Mouse (Mus musculus) ovary, adult 18-20 months (tissue): ENCODE results near the gene Apbb2.

Source experiments
- DNase-seq: peaks from one replicate; pipeline ENCODE4 v3.0.0; 2022; ENCODE audit warnings: low spot score, mixed read lengths

The Apbb2 gene

DNA sequence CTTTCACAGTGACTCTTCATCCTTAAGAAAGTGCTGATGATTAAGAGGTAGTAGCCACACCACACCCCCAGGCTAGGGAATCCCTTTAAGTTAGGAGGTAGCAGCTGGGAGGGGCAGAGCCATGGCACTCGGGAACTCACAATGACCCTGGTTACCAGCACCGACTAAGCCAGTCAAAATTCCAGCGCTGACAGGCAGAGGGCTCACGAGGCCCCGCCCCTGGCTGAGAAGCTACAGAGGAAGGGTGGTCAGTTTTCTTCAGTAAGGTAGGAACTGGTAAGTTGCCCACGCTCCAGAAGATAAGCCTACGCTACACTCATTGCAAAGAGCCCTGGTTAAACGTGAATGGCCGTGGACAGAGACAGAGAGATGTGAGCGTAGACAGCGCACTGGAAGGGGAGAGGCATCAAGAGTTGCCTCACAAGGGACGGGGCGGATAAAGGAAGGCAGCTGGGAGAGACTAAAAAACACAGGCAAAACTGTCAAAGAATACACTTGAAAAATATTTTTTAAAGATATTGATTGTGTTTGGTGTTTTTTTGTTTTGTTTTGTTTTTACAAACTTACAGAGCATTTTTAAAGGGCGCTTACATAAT, 100.1 kb downstream of the Apbb2 start:
- DNase-seq: no peak

DNA sequence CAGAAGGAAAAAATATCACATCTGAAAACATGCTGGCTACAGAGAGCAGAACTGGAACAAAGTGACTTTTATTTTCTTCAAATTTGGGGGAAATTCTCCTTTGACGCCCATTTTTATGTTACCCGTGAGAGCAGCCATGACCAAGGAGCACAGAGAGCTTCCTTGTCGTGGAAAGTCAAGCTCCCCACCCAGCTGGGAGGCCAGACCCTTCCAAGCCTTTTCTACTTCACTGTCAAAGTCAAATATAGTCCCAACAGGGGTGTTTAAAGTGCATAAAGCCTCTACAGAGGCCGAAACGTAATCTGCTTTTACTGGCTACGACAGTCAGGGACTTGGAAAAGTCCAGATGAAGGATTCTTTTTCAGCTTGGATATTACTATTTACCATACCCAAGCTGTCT, 101.1 kb downstream of the Apbb2 start:
- no peak for DNase-seq

DNA sequence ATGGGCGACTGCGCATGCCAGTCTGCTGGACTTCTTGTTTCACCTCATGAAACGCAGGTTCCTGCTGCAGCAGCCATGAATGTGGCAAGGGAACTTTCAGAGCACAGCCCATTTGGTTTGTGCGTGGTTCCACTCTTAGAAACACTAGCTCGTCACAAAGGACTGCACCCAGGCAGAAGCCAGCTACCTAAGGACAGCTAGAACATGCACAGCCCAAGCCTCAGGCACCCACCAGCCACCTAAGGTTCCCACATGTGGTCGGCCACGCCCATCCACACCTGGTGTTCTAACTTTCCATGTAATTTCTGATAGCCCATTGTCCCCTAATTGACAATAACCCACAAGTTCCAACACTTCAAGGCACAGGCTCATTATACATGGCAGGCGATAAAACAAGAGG, 102.3 kb downstream of the Apbb2 start:
- no peak for DNase-seq

DNA sequence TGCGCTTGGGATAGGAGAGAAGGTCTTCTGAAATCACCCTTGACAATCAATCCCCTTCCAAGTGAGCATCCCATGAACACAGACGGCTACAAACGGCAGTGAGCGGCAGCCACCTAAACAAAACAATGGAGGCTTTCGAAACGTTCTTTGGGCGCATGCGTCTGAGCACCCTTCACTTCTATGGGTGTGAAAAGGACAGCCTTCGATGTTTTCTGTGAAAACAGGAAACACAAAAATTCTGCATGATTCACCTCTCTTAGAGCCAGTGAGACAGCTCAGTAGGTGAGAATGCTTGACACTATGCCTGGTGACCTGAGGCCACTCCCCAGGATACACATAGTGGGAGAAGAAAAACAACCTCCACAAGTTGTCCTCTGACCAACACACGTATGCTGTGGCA, 103.3 kb downstream of the Apbb2 start:
- no peak for DNase-seq

DNA sequence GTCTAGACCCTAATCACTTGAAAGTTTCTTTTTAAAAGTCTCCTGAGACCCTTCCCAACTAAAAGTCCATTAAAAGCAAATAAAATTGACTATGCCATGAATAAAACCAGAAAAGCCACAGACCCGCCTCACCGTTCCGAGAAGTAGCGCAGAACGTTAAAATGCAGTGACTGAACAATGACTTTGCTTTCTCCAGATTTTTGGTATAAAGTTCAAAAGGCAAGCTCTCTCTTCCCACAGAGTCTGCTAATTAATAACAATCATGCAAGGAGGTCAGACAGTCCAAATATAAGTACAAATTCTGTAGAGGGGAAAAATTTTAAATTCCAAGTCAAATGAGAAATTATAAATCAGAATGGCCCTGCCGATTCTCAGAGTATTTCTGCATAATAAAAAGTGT, 103.9 kb downstream of the Apbb2 start:
- no peak for DNase-seq

DNA sequence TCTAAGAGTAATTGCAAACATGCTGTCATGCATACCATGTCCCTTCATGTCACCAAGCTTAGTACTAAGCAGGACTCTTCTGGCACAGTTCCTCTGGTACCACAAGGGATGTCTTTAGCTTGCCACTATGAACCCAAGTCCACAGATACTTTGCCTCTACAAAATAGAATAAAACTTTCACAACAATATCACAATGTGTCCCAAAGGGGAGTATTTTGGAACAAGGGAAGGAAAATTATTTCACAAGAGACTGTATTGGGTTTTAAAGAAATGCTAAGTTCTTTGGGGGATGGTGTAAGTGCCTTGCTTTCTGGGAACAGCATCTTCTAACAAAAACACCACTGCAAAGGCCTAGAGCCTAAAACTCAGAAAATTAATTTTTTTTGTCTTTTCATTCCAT, 105.2 kb downstream of the Apbb2 start:
- DNase-seq: no peak

DNA sequence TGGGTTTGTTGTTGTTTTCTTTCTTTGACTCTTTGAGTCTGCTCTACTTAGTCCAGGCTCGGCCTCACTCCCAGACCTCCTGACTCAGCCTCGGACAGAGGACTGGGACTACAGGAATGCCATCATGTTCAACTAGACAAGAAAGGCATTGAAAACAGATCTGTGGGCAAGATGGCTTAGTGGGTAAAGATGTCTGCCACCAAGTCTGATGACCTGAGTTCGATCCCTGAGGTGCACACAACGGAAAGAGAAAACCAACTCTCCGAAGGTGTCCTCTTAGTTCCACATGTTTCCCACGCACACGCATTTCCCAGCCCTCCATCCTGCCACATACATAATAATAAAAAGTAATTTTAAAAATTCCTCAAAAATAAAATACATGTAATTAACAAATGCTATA, 106.1 kb downstream of the Apbb2 start:
- DNase-seq: no peak

DNA sequence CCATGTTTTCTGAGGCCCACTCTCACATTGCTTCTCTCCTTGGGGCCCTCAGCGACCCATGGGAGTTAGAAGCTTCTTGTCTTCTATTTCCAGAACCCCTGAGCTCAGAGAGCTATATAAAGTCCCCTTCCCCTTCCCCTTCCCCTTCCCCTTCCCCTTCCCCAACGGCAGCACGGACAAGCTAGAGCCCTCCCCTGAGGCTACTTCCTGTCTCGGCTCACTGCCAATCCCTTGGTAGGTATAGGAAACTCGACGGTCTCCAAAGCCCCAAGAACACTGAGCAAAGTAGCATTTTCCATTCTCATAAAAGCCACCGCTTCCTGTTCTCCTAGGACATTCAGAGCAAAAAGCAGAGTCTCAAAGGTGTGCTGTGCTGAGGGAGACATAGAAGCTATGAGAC, 107.9 kb downstream of the Apbb2 start:
- no peak for DNase-seq

DNA sequence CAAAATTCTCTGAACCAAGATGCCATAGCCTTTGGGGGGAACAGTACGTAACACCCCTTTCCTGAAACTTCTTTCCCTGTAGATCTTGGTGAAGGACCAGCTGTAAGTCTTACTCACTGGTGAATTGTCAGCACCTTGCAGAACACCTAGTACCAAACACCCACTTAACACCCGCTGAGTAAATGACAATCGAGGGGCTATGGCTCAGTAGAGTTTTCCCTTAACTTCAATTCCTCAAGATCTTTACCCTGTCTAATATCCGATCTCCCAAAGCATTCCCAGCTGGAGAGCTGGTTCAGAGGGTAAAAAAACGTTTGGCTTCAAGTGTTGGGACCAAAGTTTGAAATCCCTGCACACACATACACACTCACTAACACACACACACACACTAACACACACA, 109.4 kb downstream of the Apbb2 start:
- no peak for DNase-seq

DNA sequence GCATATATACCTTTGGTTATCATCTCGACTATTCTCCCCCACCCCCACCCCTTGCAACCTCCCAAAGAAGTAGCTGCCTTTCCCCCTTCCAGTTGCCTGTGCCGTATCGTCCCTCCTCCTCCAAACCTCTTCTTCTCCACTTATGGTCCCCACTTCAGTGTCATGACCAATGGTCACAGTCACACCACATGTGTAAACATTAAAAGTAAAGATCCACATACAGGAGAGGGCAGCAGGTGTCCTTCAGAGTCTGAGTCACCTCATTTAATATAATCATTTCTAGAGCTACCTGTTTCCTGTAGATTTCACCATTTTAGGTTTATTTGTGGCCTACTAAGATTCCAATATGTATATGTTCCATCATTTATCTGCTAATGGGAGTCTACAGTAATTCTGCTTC, 113.0 kb downstream of the Apbb2 start:
- no peak for DNase-seq

DNA sequence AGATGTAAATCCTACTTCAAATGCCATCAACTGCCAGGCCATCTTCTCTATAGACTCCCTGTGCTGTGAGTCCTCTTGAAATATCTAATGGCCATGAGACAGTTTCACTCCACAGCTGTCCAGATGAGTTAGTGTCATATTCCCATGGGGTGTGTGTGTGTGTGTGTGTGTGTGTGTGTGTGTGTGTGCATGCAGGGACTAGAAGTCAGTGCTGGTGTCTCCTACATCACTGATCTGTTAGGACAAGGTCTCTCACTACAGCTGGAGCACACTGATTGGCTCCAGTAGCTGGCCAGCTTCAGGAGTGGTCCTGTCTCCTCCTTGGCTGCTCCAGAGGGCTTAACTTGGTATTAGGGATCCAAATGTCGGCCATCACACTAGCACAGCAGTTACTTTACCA, 113.5 kb downstream of the Apbb2 start:
- no peak for DNase-seq

DNA sequence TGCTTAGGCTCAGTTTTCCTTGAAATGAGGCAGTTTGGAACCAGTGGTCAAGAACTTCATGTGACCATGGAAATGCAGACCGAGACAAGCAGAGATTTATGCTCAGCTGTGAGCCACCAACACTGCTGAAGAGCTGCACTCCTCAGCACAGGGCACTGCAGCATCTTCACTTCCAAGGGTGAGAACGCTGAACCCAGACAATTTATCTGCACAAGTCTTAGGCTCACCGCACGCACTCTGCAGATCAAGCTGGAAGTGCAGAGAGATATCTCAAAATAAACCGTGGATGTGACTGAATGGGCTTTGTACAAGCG, 114.2 kb downstream of the Apbb2 start:
- DNase-seq: no peak

DNA sequence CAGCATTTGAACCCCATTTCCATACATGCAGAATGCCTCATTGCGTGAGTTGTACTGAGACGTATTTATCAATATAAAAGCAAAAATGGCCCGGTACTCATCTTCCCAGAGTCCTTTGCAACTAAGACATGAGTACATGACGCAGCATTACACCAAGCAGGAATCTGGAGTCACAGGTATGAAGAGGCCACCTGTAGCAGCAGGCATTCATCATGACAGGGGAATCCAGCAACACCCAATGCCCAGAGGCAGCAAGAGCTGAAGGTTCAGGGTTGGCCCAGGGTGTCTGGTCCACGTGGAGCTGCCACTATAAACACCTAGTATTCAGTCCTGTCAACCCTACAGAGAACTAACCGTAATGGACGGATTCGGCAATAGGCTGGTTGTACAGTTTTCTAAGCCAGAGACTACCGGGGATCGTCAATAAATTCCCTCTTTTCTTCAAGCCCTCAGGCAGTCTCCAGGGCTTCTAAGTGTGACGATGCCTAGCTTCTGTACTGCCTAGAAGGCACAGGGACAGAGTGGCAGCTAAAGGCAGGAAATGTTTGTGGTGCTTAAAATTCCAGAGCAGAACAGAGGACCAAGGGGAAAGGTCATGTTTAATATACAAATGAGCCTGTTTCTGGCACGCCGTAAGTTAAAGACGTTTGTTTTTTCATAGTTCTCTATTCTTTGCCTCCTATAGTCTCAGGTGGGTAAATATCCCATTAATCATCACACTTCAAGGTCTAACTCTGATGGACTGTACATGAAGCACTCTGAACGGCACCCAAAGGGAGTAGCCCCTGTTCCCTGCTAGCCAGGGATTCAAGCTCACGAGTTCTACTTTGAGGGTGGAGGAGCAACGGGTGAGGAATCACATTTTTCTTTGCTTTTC, 114.8 kb downstream of the Apbb2 start:
- DNase-seq: no peak

DNA sequence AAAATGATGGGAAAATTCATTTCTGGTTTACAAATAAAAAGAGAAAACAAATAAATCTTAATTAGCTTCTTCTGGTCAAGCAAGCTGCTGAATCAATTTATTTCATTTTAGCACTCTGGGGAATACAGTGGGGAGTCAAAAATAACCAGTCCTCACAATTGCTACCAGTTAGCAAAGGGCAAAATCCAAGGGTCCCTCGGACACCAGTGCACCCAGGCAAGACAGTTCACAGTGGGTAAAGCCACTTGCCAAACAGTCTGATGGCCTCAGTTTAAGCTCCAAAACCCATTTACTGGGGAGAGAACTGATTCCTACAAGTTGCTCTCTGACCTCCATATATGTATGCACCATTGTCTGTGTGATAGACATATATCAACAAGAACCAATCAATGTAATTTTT, 115.6 kb downstream of the Apbb2 start:
- no peak for DNase-seq

DNA sequence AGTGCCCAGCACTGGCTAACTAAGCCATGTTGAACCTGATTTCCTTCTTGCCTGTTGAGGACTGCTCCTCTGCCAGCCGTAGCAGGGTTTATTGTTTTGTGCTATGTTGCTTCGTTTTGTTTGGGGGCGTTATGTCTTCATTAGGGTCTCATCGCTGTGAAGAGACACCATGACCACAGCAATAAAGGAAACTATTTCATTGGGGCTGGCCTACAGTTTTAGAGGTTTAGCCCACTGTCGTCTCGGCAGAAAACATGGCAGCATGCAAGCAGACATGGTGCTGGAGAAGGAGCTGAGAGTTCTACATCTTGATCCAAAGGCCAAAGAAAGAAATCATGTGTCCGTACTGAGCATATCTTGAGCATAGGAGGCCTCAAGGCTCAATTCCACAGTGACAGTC, 119.0 kb downstream of the Apbb2 start:
- no peak for DNase-seq

DNA sequence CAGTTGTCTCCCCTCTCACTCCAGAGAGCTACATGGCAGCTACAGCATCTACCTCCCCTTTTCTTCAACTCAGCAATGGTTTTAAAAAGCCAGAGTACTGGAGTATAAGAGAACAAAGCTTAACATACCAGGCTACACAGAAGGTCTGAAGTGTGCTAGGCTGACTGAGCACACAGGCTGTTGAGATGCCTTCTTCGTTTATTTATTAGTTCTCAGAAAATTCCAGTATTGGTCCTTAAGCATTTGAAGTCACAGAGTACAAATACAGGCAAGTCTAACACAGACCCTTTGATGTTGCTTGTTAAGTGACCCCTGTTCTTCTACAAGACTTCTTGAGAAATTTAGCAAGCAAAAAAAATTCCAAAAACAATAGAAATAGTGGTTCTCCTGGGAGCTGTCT, 120.4 kb downstream of the Apbb2 start:
- DNase-seq: no peak

DNA sequence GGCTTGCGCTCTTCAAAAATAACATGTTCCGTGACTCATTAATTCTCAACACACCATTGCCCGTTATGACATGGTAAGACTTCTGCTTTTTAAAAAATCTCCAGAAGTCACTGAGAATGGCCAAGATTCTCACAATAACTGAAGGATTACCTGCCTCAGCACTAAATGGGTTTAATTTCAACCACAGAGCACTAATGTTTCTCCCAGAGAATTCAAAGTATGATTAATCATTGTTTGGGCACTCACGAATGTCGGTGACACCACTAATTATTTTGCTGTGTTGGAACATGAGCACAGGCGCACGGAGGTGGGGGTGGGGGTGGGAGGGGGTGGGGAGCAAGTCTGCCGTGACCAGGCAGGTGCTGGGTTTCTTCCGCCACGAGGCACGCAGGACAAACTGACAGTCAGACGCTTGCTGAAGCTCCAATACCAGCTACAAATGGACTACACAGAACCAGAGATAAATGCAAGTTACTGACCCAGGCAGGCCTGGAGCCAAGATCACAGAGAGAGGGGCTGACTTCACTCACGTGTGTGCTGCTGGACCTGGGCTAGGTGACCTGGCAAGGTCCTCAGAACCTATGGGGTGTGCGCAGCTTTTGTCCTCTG, 121.0 kb downstream of the Apbb2 start:
- no peak for DNase-seq

DNA sequence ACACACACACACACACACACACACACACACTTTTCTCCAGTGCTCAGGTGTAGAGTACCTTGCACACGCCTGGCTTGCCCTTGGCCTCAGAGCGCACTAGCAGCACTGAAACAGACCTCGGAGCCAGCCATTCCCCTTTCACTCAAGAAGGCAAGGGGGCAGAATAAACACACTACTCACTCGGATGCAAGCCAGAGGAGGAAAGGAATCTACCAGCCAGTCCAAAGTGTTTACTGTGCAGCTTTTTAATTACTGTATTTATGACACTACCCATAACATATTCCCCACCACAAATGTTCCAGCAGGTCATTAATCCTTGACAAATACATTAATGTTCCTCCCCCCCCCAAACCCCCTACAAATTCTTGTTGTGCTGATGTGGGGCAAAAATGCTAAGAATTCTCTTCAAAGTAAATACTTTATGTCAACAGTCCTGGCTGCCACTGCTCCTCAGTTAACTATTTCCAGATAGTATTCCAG, 121.7 kb downstream of the Apbb2 start:
- DNase-seq: no peak

DNA sequence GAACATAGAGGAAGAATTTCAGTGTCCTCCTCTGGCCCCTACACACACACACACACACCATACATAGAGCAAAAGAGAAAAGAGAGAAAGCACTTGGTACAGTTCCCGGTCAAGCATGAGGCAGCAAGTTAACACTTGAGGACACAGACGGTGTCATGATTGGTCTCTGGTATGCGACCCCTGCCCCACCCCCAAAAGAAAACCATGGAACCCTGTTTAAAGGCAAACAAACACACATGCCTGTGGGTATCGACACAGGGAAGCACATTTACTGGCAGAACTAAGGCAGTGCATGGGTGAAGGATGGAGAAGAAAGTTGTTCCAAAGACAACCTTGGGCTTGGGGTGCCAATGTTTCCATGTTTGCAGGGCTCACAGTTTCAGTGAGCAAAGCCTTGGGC, 123.9 kb downstream of the Apbb2 start:
- DNase-seq: no peak

DNA sequence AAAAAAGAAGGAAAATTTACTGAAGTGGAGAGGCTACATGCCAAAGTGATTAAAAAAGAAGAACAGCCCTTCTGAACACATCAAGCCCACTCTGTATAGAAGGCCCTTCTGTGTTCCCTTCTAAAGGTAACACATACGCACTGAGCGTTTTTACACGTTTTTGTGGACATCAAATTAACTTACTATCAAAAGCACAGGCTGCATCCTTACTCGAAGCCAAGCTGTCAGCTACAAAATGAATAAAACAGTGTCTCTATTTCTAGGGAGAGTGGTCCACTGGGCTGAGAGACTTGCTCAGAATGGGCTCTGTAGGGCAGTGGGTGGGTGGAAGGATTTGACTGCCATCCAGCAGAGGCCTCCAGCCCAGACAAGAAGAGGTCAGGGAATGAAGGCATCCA, 126.0 kb downstream of the Apbb2 start:
- no peak for DNase-seq

DNA sequence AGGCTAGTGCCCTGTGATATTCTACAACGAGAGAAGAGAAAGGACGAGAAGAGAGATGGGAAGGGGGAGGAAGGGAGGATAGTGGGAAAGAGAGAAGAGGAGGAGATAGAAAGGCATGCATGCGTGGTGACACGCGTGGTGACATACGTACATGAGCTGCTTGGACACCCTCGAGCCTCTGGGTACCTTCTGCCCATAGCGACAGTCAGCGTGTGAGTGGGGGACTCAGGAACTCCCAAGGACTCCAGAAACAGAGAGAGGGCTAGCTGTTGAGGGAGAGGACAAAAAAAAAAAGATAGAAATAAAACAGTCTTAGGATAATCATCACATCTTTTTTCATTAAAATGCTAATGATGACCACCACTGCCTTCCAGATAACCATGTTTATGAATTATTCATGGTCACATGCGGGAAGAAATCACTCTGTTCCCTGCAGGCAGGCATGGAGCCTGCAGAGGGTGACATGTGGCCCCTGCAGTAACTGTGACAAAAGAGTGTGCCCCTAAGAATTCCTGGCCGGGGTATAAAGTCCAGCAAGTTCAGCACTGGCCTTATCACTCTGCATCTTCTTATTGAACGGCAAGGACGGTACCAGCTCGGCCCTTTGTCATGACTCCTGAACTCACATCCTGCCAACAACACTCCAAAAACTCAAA, 126.5 kb downstream of the Apbb2 start:
- no peak for DNase-seq

DNA sequence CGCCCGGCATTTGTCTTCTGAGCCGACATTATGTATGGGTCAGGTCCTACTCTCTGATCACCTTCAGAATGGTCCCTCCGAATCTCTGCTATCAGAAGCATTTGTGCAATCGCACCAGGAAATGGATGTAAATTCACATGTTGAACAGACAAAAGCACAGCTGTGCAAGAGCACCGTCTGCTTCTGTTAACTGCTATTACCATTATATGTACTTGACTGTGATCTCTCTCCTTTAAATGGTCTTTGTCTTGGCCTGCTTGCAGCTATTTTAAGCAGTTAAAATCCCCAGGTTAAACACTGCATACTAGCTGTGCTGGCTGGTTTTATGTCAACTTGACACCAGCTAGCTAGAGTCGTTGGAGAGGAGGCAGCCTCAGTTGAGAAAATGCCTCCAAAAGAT, 132.6 kb downstream of the Apbb2 start:
- no peak for DNase-seq

DNA sequence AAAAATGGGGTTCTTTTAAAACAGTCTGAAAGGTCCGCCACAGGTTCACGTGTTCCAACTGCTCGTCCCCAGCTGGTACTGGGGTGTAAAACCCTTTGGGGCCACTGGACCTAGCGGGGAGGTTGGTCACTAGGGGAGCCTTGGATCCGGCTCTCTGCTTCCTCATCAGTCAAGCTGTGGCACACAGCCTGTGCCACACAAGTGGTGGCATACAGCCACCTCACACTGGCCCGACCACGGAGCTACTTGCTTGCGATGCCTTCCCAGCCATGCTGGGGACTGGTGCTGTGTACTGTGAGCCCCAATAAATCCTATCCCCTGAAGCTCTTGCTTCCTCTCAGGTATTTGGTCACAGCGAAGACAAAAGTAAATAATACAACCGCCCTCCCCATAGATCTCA, 142.3 kb downstream of the Apbb2 start:
- no peak for DNase-seq
